Mouse (Mus musculus): ENCODE results near the gene Stk33.

GRCm38 (mm10) chr7:109275901-109276300, 163.0 kb downstream of the Stk33 start:
- TF ChIP-seq CTCF (IDR thresholded peaks at IDR 0.05; ENCODE audit: low read depth) (no peak), EP300 (IDR thresholded peaks at IDR 0.05; ENCODE audit: low read depth) (no peak)

Measured in liver, postnatal 0 days (tissue).